Mouse (Mus musculus): ENCODE measurements around the gene Tfap2b.

Tfap2b gene

DNA sequence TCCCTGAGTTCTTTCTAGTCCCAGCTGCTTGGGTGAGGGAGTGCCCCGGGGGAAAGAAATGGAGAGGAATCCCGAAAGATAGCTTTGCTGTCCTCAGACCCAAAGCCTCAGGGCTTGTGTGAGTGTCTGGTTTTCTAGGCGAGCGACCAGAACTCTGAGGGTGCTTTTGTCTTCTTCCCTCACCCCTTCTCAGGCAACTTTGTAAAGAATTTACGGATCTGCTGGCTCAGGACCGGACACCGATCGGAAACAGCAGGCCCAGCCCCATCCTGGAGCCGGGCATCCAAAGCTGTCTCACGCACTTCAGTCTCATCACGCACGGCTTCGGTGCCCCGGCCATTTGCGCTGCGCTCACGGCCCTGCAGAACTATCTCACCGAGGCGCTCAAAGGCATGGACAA, 25.1 kb downstream of the Tfap2b start:
- DNase-seq (ENCODE audit: low spot score): no peak

DNA sequence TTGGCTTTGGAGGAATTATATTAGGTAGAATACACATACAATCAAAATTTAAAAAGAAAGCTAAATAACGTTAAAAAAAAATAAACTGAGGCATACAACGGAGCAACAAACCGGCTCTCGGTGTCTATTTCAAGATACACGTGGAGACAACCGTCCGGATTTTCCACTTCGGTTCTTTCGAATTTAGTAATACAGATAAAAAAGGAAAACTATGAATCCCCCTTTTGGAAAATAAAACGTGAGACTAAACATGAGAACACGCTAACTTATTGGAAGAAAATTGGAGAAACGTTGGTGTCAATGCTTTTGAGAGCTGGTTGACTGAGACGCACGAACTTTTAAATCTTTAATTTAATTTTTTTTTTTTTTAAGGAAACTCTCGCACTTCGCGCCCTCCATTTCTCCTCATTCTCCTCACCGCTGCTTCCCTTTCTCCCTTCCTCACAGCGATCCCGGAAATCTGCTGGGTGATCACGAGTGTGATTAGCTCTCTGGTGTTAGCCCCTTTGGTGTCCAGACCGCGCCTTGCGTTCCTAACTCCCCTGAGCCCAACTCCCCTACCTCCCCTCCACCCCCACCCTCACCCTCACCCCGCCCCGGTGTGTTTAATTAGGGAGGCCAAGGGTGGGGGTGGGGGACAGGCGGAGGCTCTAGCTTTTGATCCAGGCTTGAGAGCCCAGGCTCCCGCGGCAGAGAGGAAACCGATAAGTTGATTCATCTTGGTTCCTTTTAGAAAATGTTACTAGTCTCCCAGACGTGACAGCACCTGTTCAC, 25.9 kb downstream of the Tfap2b start:
- no peak for DNase-seq (ENCODE audit: low spot score)

DNA sequence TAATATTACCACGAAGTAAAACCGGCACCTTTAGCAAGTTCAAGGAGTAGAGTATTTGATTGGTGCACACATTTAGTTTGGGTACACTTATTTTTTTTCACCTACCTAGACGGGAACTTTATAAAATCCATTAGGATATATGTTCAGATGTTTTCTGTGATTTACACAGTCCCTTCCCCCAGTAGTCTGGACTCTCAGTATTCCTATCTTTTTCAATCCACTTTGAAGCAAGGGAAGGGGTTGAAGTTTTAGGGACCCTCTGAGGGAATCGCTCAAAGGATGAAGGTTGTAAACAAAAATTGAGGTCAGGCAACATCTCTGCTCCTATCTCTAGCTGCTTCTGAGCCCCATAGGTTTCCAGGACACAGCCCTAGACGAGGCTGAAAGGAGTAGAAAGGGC, 27.3 kb downstream of the Tfap2b start:
- DNase-seq (ENCODE audit: low spot score): no peak

DNA sequence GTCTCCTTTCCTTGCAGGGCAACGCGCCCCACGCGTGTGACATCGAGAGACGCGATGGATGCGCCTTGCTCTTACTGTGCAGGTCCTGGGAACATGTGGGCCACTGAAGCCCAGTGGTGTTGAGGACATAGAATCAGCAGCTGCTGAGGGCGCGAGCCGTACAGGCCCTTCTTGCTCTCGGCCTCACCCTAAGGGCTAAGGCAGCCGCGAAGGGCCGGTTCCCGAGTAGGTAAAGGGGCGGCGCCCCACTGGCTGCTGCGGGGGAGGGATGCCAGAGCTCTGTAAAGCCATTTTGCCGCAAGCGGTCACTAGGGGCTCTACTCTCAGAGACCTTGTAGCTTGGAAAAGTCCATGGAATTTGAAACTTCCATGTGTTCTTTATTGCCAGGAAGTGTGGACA, 27.9 kb downstream of the Tfap2b start:
- DNase-seq (ENCODE audit: low spot score): no peak

DNA sequence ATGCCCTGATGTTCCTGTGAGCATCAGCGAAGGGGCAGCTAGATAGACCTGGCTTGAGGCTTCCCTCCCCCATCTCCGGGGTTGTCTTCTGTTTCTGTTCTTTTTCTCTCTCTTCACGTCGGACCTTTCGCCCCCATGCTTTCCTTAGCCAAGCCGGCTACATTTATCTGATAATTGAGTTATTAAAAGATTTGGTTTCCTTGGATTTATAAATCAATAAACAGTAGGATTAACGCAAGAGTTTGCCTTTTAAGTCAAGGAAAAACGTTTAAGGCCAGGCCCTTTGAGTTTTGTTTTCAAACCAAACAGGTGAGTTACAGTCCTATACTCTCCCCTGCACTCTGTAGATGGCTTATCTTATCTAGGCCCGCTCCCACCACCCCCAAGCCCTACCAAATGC, 28.3 kb downstream of the Tfap2b start:
- no peak for DNase-seq (ENCODE audit: low spot score)

DNA sequence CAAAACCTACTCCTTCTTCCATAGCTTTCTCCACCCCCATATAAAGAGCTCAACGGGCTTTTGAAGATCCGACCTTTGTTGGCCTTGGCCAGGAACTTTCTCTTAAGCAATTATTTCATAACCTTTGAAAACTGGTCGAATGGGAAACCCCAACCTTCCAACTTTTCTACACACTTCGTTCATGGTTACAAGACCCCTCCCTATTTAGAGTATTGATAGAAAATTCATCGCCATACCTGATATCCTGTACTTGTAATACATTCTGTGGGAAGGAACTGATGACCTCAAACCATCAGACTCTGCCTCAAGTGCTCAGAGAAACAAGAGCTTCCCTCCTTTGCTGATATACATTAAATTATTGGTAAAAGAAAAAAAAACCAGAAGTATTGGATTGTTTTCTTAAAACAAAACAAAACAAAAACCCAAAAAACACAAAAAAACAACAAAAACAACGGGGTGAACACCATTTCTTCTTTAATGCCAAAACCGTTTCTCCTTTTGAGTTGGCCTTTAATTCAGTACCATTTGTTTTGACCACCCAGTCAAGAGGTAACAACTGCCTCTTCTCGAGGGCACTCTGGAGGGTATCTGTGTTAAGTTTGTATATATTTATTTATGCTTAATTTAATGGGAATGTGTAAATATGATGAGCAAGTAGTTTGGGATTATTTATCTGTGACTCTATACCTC, 29.2 kb downstream of the Tfap2b start:
- DNase-seq (ENCODE audit: low spot score): no peak

DNA sequence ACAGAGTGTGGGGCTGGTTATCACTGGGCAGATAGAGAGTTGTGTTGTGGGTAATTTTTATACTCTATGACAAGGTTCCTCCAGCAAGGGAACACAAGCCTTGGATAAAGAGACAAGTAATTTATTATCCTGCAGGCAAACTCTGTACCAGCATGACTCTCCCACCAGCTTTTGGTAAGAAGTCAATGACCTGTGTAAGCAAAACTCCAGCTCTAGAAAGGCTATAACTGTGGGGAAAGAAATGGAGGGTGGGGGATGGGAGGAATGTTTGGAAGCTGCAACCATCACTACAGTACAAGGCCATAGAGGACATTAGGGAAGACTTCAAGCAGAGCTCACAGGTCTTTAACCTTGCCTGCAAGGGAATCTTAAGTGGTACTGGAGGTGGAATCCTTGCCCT, 31.3 kb downstream of the Tfap2b start:
- DNase-seq (ENCODE audit: low spot score): no peak

DNA sequence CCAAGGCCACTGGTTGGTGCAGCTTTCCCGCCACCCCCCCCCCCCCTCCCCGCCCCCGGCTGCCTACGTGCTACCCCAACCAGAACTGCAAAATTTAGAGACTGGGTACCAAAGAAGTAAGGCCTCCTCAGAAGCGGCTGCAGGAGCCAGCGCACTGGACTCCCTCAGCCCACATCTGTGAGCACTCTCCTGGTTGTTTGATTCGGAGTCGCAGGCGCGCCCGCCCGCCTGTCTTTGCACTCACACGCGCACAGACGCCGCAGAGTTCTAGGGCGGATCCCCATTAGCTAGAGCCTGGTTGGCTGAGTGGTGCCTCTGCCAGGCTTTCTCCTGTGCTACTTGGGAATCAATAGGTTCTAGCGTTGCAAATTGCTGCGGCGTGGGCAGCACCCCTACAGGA, 32.6 kb downstream of the Tfap2b start:
- no peak for DNase-seq (ENCODE audit: low spot score)

DNA sequence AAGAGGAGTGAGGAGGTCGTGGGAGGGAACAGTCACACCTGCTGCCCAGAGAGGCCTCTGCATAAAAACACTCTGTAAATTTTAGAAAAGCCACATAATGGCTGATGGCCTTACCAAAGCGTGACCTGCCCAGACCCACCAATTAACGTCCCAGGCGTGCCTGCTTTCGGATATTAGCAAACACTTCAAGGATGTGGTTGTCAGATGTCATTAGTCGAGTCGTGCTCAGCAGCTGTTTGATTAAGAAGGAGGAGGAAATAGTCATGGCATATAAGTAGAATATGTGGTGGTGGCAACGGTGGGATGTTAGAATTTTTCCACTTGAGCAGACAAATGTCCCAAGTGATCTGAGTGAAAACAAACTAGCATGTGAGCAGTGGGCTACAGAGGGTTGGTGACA, 33.3 kb downstream of the Tfap2b start:
- DNase-seq (ENCODE audit: low spot score): no peak

DNA sequence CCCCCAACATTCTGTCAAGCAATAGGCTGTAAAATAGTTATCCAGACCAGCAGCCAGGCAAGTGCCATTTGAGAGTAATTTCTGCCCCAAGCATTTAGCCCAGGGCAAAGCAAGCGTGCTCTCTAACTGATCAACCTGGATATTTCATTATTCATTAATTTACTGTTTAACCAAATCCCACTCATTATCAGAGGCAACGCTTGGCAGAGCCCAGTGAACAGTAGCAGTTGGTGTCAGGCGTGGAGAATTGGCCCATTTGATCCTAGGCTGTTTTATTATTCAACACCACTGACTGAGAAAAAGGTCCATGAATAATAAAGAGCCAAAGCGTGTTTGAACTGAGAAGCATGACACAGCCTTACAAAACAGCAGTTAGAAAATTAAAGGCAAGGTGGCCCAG, 36.3 kb downstream of the Tfap2b start:
- DNase-seq (ENCODE audit: low spot score): no peak

DNA sequence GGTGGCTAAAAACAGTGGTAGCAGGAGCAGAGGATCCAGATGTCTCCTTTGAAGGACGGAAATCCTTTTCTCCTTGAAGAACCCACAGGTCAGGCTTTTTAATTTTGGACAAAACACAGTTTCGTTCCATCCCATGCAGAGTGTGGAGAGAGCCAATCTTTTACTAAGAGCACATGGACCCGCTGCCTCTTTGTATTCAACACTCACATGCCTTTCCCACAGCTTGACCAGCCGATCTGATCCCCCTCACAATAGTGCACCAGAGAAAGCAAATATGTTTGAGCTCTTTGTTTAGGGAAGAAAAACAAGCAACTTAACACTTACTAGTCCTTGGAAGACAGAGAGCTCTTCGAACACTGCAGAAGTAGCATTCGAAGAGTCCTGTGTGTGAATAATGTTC, 42.6 kb downstream of the Tfap2b start:
- no peak for DNase-seq (ENCODE audit: low spot score)

DNA sequence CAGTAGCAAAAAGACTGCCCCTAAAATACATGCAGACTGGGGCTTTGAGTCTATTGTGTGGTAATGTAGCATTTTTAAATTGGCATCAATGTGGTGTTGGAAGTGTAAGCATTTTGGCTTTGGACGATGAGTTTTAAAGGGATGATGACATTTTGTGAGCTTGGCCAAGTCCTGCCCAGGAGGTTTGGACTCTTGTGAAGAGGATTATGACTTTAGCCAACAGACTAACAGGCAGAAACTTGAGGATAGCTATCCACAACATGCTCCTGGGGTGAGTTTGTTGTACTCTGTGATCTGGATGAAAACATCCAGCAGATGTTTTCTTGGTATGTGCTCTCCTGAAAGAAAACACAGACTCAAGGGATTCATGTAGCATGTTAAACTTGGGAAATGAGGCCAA, 60.9 kb downstream of the Tfap2b start:
- no peak for DNase-seq (ENCODE audit: low spot score)
